Mouse (Mus musculus) hindbrain, embryonic 11.5 days (tissue): ENCODE measurements at regions not wholly inside any gene's neighbourhood (a gene's known extent, or its start where the extent isn't known, plus 50 kb on each side); places are given as distances from the start of the nearest gene placed in this dataset.

Experiments used
- ATAC-seq: fragments of 200-750 bp; cut with Nextera tagmentation; 2 replicates; pipeline ENCODE4 v1.8.0; 2017; ENCODE audit warnings: mild to moderate bottlenecking, moderate TSS enrichment, moderate library complexity; ENCODE audit not compliant: low FRiP score
- DNase-seq: peaks from one replicate; pipeline ENCODE4 v3.0.0-alpha.2; 2015; ENCODE audit warnings: low spot score
- H3K27ac ChIP-seq: fragments of 300-500 bp; sonication (generic); 2 replicates; pipeline ENCODE4 v1.5.1; 2014; ENCODE audit warnings: mild to moderate bottlenecking, low read depth, low read length
- H3K27me3 ChIP-seq: fragments of 300-500 bp; sonication (generic); 2 replicates; pipeline ENCODE4 v1.6.1; 2014; ENCODE audit warnings: mild to moderate bottlenecking, low read length, moderate library complexity, mixed read lengths; ENCODE audit not compliant: control insufficient read depth, insufficient read depth
- H3K36me3 ChIP-seq: fragments of 300-500 bp; sonication (generic); 2 replicates; pipeline ENCODE4 v1.6.1; 2014; ENCODE audit warnings: mild to moderate bottlenecking, low read length, moderate library complexity, mixed read lengths; ENCODE audit not compliant: control insufficient read depth, insufficient read depth
- H3K4me1 ChIP-seq: fragments of 300-500 bp; sonication (generic); replicated peaks from 2 replicates; pipeline ENCODE4 v1.6.1; 2014; ENCODE audit warnings: low read length, mixed read lengths; ENCODE audit not compliant: control insufficient read depth, insufficient read depth
- H3K4me2 ChIP-seq: fragments of 300-500 bp; sonication (generic); replicated peaks from 2 replicates; pipeline ENCODE4 v1.6.1; 2014; ENCODE audit warnings: mild to moderate bottlenecking, low read depth, low read length
- H3K4me3 ChIP-seq: fragments of 300-500 bp; sonication (generic); 2 replicates; pipeline ENCODE4 v1.5.1; 2014; ENCODE audit warnings: low read depth, low read length
- H3K9ac ChIP-seq: fragments of 300-500 bp; sonication (generic); 2 replicates; pipeline ENCODE4 v1.6.1; 2014; ENCODE audit warnings: low read depth, low read length
- H3K9me3 ChIP-seq: fragments of 300-500 bp; sonication (generic); 2 replicates; pipeline ENCODE4 v1.6.1; 2016; ENCODE audit warnings: low read length; ENCODE audit not compliant: control insufficient read depth
- WGBS: fragments of 180-500 bp; shearing (Covaris S2); extraction: QIAGEN DNeasy Blood & Tissue Kit; methylation state at CpG from one replicate; pipeline ENCODE4 v1.1.7; 2014; 5-methylcytosine and 5-hydroxymethylcytosine counted together

GRCm38 (mm10) chr2:159336646-159337045 lies 542.0 kb downstream of the Dhx35 start:
- no peak overlapping the region for H3K4me3 ChIP-seq

DNA sequence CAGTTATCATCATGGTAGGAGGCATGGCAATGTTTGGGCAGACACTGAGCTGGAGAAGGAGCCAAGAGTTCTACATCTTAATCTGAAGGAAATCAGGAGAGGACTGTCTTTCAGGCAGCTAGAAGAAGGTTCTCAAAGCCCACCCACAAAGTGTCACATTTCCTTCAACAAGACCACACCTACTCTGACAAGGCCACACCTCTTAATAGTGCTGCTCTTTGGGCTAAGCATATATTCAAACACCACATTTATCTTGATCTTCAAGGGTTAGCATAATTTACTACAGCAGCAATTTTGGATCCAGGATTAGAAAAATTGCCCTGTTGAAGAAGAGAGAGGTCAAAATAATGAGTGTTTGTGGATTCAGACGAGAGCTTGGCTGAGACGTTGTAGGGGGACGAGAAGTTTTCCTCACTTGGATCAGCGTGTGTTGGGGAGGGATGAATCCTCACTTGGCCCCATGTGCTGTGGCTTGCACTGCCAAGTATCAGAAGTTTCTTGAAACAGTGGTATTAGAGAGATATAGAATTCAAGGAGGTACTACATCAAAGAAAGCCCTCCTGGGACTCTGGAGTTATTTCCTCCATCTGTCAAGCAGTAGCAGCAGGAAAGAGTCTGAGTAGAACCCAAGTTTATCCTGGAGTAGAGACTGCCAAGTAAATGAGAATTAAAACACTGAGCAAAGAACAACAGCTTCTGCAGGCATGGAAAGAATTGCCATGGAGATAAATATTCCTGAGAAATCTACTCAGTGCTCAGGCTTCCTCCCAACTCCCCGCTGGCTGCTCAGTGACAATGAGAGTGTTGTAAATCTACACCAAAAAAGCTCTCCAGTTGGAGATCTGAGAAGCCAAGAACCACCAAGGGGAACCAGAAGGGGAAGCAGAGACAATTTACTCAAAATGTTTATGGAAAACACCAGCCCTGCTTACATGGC lies 549.3 kb downstream of the Dhx35 start:
- no peak overlapping the region for H3K9ac ChIP-seq
- no peak overlapping the region for H3K27ac ChIP-seq
- ATAC-seq (no peak), DNase-seq (no peak)
- WGBS: 74% methylated on average over 5 of the region's 5 CpGs
- no peaks in the 10 kb centered on the region for H3K4me1 ChIP-seq
- H3K9me3 ChIP-seq: no peaks in the 10 kb centered on the region
- H3K4me3 ChIP-seq: no peak overlapping the region
- no peak overlapping the region for H3K4me2 ChIP-seq
- no peaks in the 10 kb centered on the region for H3K36me3 ChIP-seq
- no peaks in the 10 kb centered on the region for H3K27me3 ChIP-seq

More at GRCm38 (mm10) chr2:159336646-159337045, 542.0 kb downstream of the Dhx35 start:
- no peaks in the 10 kb centered on the region for H3K27me3 ChIP-seq
- H3K4me2 ChIP-seq: no peak overlapping the region
- H3K9me3 ChIP-seq: no peaks in the 10 kb centered on the region
- no peaks in the 10 kb centered on the region for H3K36me3 ChIP-seq
- H3K9ac ChIP-seq: no peak overlapping the region
- no peaks in the 10 kb centered on the region for H3K4me1 ChIP-seq
- ATAC-seq: no peak
- DNase-seq: no peak
- 81% methylated on average over 2 of the region's 2 CpGs for WGBS
- no peak overlapping the region for H3K27ac ChIP-seq

- Histone ChIP-seq H3K27me3 (no peaks in the 10 kb centered on the region), H3K4me1 (no peaks in the 10 kb centered on the region), H3K9ac (no peak overlapping the region), H3K36me3 (no peaks in the 10 kb centered on the region), H3K4me2 (no peak overlapping the region), H3K27ac (no peak overlapping the region), H3K9me3 (no peaks in the 10 kb centered on the region), H3K4me3 (no peak overlapping the region)
- ATAC-seq (no peak), DNase-seq (no peak)
- WGBS: 82% methylated on average over 2 of the region's 2 CpGs
These were observed 559.6 kb downstream of the Dhx35 start for GRCm38 (mm10) chr2:159354247-159354646.

- H3K27ac ChIP-seq: no peak overlapping the region
- H3K36me3 ChIP-seq: no peaks in the 10 kb centered on the region
- no peaks in the 10 kb centered on the region for H3K9me3 ChIP-seq
- no peaks in the 10 kb centered on the region for H3K27me3 ChIP-seq
- H3K4me1 ChIP-seq: no peaks in the 10 kb centered on the region
- no peak overlapping the region for H3K9ac ChIP-seq
- DNase-seq (no peak), ATAC-seq (no peak)
- no peak overlapping the region for H3K4me2 ChIP-seq
- WGBS: 63% methylated on average over 5 of the region's 5 CpGs
- H3K4me3 ChIP-seq: no peak overlapping the region
These were observed 561.9 kb downstream of the Dhx35 start for GRCm38 (mm10) chr2:159356503-159356902.

GRCm38 (mm10) chr2:159361371-159361770 lies 566.8 kb downstream of the Dhx35 start:
- DNase-seq (no peak), ATAC-seq (no peak)
- WGBS: 92% methylated on average over 3 of the region's 3 CpGs

DNA sequence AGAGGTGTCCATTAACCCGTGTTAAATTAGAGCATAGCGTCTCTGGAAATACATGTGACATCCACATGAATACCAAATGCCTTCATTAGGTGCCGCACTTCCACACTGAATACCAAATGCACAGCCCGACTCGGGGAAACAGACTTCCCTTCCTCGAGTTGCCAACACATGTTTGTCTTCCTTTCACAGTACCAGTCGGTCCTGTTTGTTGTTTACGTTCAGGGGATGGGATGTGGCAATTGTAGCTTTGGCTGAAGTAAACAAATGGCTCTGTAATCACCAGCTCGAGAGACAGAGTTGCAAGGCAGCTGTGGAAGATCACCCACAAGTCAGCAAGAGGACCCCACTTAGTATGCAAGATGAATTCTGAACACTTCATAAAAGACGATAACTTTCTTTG lies 598.3 kb downstream of the Dhx35 start:
- WGBS: 84% methylated on average over 10 of the region's 10 CpGs
- Histone ChIP-seq H3K4me1 (no peaks in the 10 kb centered on the region), H3K36me3 (no peaks in the 10 kb centered on the region), H3K4me2 (no peak overlapping the region), H3K27me3 (no peaks in the 10 kb centered on the region), H3K27ac (no peak overlapping the region), H3K9me3 (no peaks in the 10 kb centered on the region), H3K4me3 (no peak overlapping the region), H3K9ac (no peak overlapping the region)
- DNase-seq: no peak
- ATAC-seq: no peak

More at GRCm38 (mm10) chr2:159361371-159361770, 566.8 kb downstream of the Dhx35 start:
- H3K9me3 ChIP-seq: no peaks in the 10 kb centered on the region
- H3K27me3 ChIP-seq: no peaks in the 10 kb centered on the region
- no peak overlapping the region for H3K4me2 ChIP-seq
- no peaks in the 10 kb centered on the region for H3K36me3 ChIP-seq
- no peak overlapping the region for H3K9ac ChIP-seq
- no peaks in the 10 kb centered on the region for H3K4me1 ChIP-seq
- no peak overlapping the region for H3K4me3 ChIP-seq
- no peak overlapping the region for H3K27ac ChIP-seq

GRCm38 (mm10) chr2:159401421-159402100 lies 607.0 kb downstream of the Dhx35 start:
- Histone ChIP-seq H3K9me3 (no peaks in the 10 kb centered on the region), H3K4me2 (no peak overlapping the region), H3K4me1 (no peaks in the 10 kb centered on the region), H3K27ac (no peak overlapping the region), H3K4me3 (no peak overlapping the region), H3K9ac (no peak overlapping the region), H3K27me3 (no peaks in the 10 kb centered on the region), H3K36me3 (no peaks in the 10 kb centered on the region)
- WGBS: 67% methylated on average over 9 of the region's 9 CpGs
- ATAC-seq: no peak
- no peak for DNase-seq

DNA sequence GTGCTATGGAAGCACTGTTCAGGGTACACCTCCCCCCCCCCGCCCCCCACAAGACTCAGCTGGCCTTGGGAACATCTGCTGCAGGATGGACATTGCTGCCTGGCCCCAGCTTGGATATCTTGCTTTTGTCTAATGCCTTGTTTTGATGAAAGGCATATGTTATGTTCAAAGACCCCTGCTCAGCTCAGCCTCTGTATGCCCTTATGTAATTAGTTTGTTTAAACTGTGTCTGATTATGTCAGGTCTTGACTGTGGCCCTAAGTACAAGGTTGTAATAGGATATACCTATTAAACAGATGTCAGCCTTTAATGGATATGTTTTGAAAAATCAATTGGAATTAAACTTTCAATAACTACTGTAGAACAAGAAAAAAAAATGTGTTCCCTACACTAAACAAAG lies 610.3 kb downstream of the Dhx35 start:
- no peak overlapping the region for H3K4me3 ChIP-seq
- no peaks in the 10 kb centered on the region for H3K36me3 ChIP-seq
- H3K4me1 ChIP-seq: no peaks in the 10 kb centered on the region
- H3K27me3 ChIP-seq: no peaks in the 10 kb centered on the region
- ATAC-seq (no peak), DNase-seq (no peak)
- WGBS: 54% methylated on average over 1 of the region's 1 CpGs
- H3K9ac ChIP-seq: no peak overlapping the region
- H3K9me3 ChIP-seq: no peaks in the 10 kb centered on the region
- H3K27ac ChIP-seq: no peak overlapping the region
- H3K4me2 ChIP-seq: no peak overlapping the region
